Mouse (Mus musculus): ENCODE results near the gene F2r. TPM values are rescaled to one million over a fixed set of nuclear protein-coding genes. Genes with fewer than 3 reads are reported as not detected.
A peak's percentile ranks its signal among the peaks of the same experiment; 100 is the strongest.

F2r gene
- total RNA-seq, 1 experiment, result 113 TPM

DNA sequence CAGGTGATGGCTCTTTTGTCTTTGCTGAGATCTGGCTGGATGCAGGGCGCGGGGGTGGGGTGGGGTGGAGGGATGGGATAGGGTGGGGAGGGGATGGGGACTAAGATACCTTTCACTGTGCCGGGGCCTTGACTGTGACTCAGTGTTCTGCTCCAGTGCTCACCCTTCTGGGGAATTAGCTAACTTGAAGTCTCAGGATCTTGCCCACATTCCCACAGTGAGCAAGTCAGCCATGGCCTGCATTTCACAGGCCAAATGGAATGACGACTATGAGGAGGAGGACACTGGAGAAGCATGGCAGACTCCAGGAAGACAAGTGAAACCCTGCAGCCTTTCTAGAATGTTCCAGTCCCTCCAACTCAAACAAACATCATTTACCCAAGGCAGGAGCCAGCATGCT, 6.5 kb downstream of the F2r start:
- no peak overlapping the region for H3K4me3 ChIP-seq (ENCODE audit: insufficient read depth in 1 of 2, low read depth in 1 of 2, low read length in 2 of 2, poor library complexity in 1 of 2, severe bottlenecking in 1 of 2)
- DNase-seq (ENCODE audit: low read depth, low spot score), result no peak
- H3K36me3 ChIP-seq (ENCODE audit: control insufficient read depth, insufficient read depth, low read length, poor library complexity, severe bottlenecking), result peaks cover 9% of the 10 kb centered on the region; the same call in 1 of the 2 replicates
- H3K9ac ChIP-seq (ENCODE audit: insufficient read depth, low read depth, low read length, poor library complexity, severe bottlenecking), result no peak overlapping the region
- no peaks in the 10 kb centered on the region for H3K9me3 ChIP-seq (ENCODE audit: control insufficient read depth, insufficient read depth, low read depth, low read length)
- in situ Hi-C loops (cut with MboI; ENCODE audit: low sequenced_read_pairs in 2 of 2, unreplicated experiment in 2 of 2), result no loop called here
- H3K4me1 ChIP-seq (ENCODE audit: control insufficient read depth in 2 of 2, insufficient read depth in 2 of 2, low read length in 2 of 2, poor library complexity in 1 of 2), result peaks cover 0 to 2% of the 10 kb centered on the region in 2 experiments; a peak in 1 of 4 replicates
- TF ChIP-seq ZNF384 (IDR thresholded peaks at IDR 0.05; ENCODE audit: low read depth, low read length) (no peak), CHD2 (IDR thresholded peaks at IDR 0.05; ENCODE audit: low read depth, low read length) (no peak), HCFC1 (IDR thresholded peaks at IDR 0.05; ENCODE audit: borderline replicate concordance, insufficient read depth, low read length) (no peak), MAFK (IDR thresholded peaks at IDR 0.05; ENCODE audit: insufficient read depth, low read depth, low read length) (no peak), ZC3H11A (IDR thresholded peaks at IDR 0.05; ENCODE audit: borderline replicate concordance, low read depth, low read length) (no peak)
- no peak overlapping the region for H3K27ac ChIP-seq (ENCODE audit: insufficient read depth, low read depth, low read length, poor library complexity, severe bottlenecking)

DNA sequence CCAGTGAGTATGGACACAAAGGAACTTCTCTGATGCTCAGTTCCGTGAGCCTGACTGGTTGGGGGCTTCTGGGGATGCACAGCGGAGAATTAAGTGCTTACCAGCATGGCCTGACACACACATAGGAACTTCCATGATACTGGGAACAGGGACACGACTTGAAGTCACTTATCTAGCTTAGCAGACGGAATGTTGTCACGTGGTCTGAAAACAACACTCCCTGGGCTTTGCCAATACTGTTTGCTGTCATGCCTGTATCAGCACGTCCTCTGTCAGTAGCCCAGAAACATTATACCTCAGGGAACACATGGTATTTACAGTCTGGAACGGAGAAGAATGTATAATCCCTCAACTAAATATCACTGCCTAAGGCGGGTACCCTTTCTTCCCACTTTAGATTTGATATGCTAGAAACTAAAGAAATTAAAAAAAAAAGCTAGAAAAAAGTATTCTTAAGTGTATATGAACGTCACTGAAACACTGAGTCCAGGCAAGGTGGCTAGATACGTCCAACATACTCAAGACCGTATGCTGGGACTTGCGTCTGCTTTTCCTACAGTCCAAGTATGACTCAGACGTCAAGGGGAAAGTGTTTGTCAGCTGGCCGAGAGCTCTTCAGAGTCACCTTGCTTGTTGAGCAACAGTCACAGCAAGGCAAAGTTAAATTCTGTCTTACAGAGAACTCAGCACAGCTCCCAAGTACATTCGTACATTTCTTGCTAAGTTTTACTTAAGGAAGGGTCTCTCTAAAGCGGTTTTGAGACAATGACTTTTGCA, 7.3 kb downstream of the F2r start:
- H3K4me3 ChIP-seq (ENCODE audit: insufficient read depth in 1 of 2, low read depth in 1 of 2, low read length in 2 of 2, poor library complexity in 1 of 2, severe bottlenecking in 1 of 2), result no peak overlapping the region
- no peak for DNase-seq (ENCODE audit: low read depth, low spot score)
- H3K9me3 ChIP-seq (ENCODE audit: control insufficient read depth, insufficient read depth, low read depth, low read length), result no peaks in the 10 kb centered on the region
- no peak overlapping the region for H3K27ac ChIP-seq (ENCODE audit: insufficient read depth, low read depth, low read length, poor library complexity, severe bottlenecking)
- H3K36me3 ChIP-seq (ENCODE audit: control insufficient read depth, insufficient read depth, low read length, poor library complexity, severe bottlenecking), result peaks cover 9% of the 10 kb centered on the region; the same call in 1 of the 2 replicates
- H3K9ac ChIP-seq (ENCODE audit: insufficient read depth, low read depth, low read length, poor library complexity, severe bottlenecking), result no peak overlapping the region
- in situ Hi-C loops (cut with MboI; ENCODE audit: low sequenced_read_pairs in 2 of 2, unreplicated experiment in 2 of 2), result no loop called here
- TF ChIP-seq ZC3H11A (IDR thresholded peaks at IDR 0.05; ENCODE audit: borderline replicate concordance, low read depth, low read length) (no peak), HCFC1 (IDR thresholded peaks at IDR 0.05; ENCODE audit: borderline replicate concordance, insufficient read depth, low read length) (no peak), ZNF384 (IDR thresholded peaks at IDR 0.05; ENCODE audit: low read depth, low read length) (no peak), MAFK (IDR thresholded peaks at IDR 0.05; ENCODE audit: insufficient read depth, low read depth, low read length) (no peak), CHD2 (IDR thresholded peaks at IDR 0.05; ENCODE audit: low read depth, low read length) (no peak)
- peaks cover 0 to 2% of the 10 kb centered on the region in 2 experiments; a peak in 1 of 4 replicates for H3K4me1 ChIP-seq (ENCODE audit: control insufficient read depth in 2 of 2, insufficient read depth in 2 of 2, low read length in 2 of 2, poor library complexity in 1 of 2)

DNA sequence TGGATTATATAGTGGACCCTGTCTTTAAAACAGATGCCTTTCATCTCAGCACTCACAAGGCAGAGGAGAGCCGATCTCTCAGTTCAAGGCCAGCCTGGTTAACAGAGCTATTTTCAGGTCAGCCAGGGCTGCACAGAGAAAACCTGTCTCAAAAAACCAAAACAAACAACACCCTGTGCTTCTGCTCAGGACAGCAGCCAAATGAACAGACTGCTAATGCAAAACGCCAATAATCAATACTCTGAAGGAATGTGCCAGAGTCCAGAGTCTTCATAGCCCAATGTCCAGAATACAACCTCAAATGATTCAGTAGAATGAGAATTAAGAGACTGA, 9.2 kb downstream of the F2r start:
- no peak overlapping the region for H3K9ac ChIP-seq (ENCODE audit: insufficient read depth, low read depth, low read length, poor library complexity, severe bottlenecking)
- H3K36me3 ChIP-seq (ENCODE audit: control insufficient read depth, insufficient read depth, low read length, poor library complexity, severe bottlenecking), result peaks cover 13% of the 10 kb centered on the region; the same call in 1 of the 2 replicates
- TF ChIP-seq ZNF384 (IDR thresholded peaks at IDR 0.05; ENCODE audit: low read depth, low read length) (no peak), ZC3H11A (IDR thresholded peaks at IDR 0.05; ENCODE audit: borderline replicate concordance, low read depth, low read length) (no peak), CHD2 (IDR thresholded peaks at IDR 0.05; ENCODE audit: low read depth, low read length) (no peak), HCFC1 (IDR thresholded peaks at IDR 0.05; ENCODE audit: borderline replicate concordance, insufficient read depth, low read length) (no peak), MAFK (IDR thresholded peaks at IDR 0.05; ENCODE audit: insufficient read depth, low read depth, low read length) (no peak)
- H3K9me3 ChIP-seq (ENCODE audit: control insufficient read depth, insufficient read depth, low read depth, low read length), result no peaks in the 10 kb centered on the region
- H3K4me3 ChIP-seq (ENCODE audit: insufficient read depth in 1 of 2, low read depth in 1 of 2, low read length in 2 of 2, poor library complexity in 1 of 2, severe bottlenecking in 1 of 2), result no peak overlapping the region
- no peak for DNase-seq (ENCODE audit: low read depth, low spot score)
- no peak overlapping the region for H3K27ac ChIP-seq (ENCODE audit: insufficient read depth, low read depth, low read length, poor library complexity, severe bottlenecking)
- peaks cover 2 to 5% of the 10 kb centered on the region in 2 experiments; a peak in 1 of 4 replicates for H3K4me1 ChIP-seq (ENCODE audit: control insufficient read depth in 2 of 2, insufficient read depth in 2 of 2, low read length in 2 of 2, poor library complexity in 1 of 2)
- in situ Hi-C loops (cut with MboI; ENCODE audit: low sequenced_read_pairs in 2 of 2, unreplicated experiment in 2 of 2), result no loop called here

DNA sequence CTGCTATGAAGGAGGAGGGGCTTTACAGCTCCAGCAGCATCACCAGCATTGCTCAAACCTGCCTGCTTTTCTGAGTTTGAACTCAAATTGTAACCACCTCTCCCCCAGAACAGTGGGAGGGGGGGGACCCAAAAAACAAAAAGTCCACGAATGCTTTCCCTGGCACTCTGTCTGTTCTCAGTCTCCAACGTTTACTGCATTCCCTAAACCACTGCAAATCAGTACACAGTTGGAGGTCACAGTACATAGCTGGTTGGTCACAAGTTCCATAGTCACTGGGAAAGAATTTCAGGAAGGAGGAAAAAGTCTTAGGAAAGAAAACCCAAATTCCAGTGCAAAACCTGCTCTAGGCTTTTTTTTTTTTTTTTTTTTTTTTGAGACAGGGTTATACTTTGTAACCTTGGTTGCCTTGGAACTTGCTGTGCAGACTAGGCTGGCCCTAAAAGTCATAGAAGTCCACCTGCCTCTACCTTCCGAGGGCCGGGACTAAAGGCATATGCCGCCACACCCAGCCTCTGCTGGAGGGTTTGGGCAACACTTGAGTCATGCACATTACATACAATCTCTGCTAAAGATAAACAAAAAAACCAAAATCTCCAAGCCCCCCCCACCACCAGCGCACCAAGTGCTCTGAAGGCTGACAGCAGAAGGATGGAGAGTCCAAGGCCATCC, 9.7 kb downstream of the F2r start:
- DNase-seq (ENCODE audit: low read depth, low spot score), result no peak
- in situ Hi-C loops (cut with MboI; ENCODE audit: low sequenced_read_pairs in 2 of 2, unreplicated experiment in 2 of 2), result no loop called here
- Histone ChIP-seq H3K4me1 (ENCODE audit: control insufficient read depth in 2 of 2, insufficient read depth in 2 of 2, low read length in 2 of 2, poor library complexity in 1 of 2) (peaks cover 2 to 7% of the 10 kb centered on the region in 2 experiments; a peak in 2 of 4 replicates), H3K36me3 (ENCODE audit: control insufficient read depth, insufficient read depth, low read length, poor library complexity, severe bottlenecking) (peaks cover 15% of the 10 kb centered on the region; the same call in 1 of the 2 replicates), H3K9ac (ENCODE audit: insufficient read depth, low read depth, low read length, poor library complexity, severe bottlenecking) (no peak overlapping the region), H3K4me3 (ENCODE audit: insufficient read depth in 1 of 2, low read depth in 1 of 2, low read length in 2 of 2, poor library complexity in 1 of 2, severe bottlenecking in 1 of 2) (no peak overlapping the region), H3K9me3 (ENCODE audit: control insufficient read depth, insufficient read depth, low read depth, low read length) (no peaks in the 10 kb centered on the region), H3K27ac (ENCODE audit: insufficient read depth, low read depth, low read length, poor library complexity, severe bottlenecking) (no peak overlapping the region)
- peak; percentile 52; the same call in 1 of the 2 replicates for TF ChIP-seq ZNF384 (IDR thresholded peaks at IDR 0.05; ENCODE audit: low read depth, low read length)
- TF ChIP-seq CHD2 (IDR thresholded peaks at IDR 0.05; ENCODE audit: low read depth, low read length), result no peak
